ENCODE assay signal across 10 mouse cellular contexts in the genomic region with DNA sequence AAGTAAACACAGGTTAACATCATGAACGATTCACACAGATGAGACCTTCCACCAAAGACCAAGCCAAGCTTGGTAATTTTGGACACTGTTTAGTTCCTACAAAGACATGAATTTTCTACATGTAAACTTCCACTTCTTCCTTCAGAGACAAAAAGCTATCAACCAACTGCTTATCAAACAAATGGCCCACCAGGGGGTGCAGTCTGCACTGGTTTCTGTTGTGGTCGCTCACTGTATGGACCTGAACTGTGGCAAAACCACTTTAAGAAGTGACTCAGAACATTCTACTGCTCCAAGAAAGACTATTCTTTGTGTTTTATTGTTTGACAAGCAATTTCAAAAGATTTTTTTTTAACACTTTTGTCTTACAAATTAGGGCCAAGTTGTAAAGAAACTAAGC.
A peak's percentile ranks its signal among the peaks of the same experiment; 100 is the strongest.
DNase-seq lines count a peak whose midpoint lies in the region; ATAC-seq lines count a peak whose summit lies in the region.
"Had no signal": no experiment of that assay in that cellular context is flagged by ENCODE, and none has a peak within 500 bp of the region (broad histone marks: within the 10 kb centered on the region; RNA-seq: fewer than 3 reads in every experiment).

No protein-coding gene starts in this region.

- DNase-seq in kidney, adult 11 months = peak; percentile 8
- peak; percentile 59 for DNase-seq in ZHBTc4 (ENCODE audit: low read depth, low spot score)
- peak; percentile 90 for DNase-seq in embryo, embryonic 10.5 days (ENCODE audit: low spot score)
- DNase-seq in heart, postnatal 10 days = peak; percentile 82 to 86
- peak; percentile 67 to 73 for DNase-seq in left cerebral cortex, postnatal 10 days (ENCODE audit: extremely low spot score in 1 of 2, low spot score in 2 of 2)
- peak; percentile 16 to 57 for DNase-seq in natural killer cell, adult 2 months (ENCODE audit: low spot score in 2 of 2)
- DNase-seq in thymus, postnatal 4 days = peak; percentile 86

- ATAC-seq in kidney, embryonic 16.5 days (ENCODE audit: low FRiP score, low TSS enrichment) = no peak; the same call in 1 of the 2 replicates

- H3K4me1 ChIP-seq in kidney, embryonic 16.5 days (ENCODE audit: insufficient read depth, low read length) = peaks cover 23% of the 10 kb centered on the region; the same call in 1 of the 2 replicates

- no peak overlapping the region for H3K27ac ChIP-seq in kidney, embryonic 16.5 days (ENCODE audit: low read length)
- H3K27ac ChIP-seq: embryonic facial prominence, embryonic 13.5 days had no signal

- H3K4me3 ChIP-seq in kidney, embryonic 16.5 days (ENCODE audit: low read length) = no peak overlapping the region
- H3K4me3 ChIP-seq: embryonic facial prominence, embryonic 13.5 days; midbrain, embryonic 12.5 days had no signal

- 40% methylated on average over 2 of the region's 2 CpGs for WGBS in kidney, embryonic 16.5 days

- no peaks in the 10 kb centered on the region for H3K36me3 ChIP-seq in kidney, embryonic 16.5 days (ENCODE audit: insufficient read depth, low read length)
- H3K36me3 ChIP-seq: midbrain, embryonic 12.5 days had no signal

- H3K9ac ChIP-seq in kidney, embryonic 16.5 days (replicated peaks; ENCODE audit: low read length) = no peak overlapping the region
- H3K9ac ChIP-seq: embryonic facial prominence, embryonic 13.5 days; midbrain, embryonic 12.5 days had no signal

- no peak overlapping the region for H3K4me2 ChIP-seq in kidney, embryonic 16.5 days (replicated peaks; ENCODE audit: low read depth, low read length)
- H3K4me2 ChIP-seq: embryonic facial prominence, embryonic 13.5 days; midbrain, embryonic 12.5 days had no signal

- H3K27me3 ChIP-seq in kidney, embryonic 16.5 days (ENCODE audit: insufficient read depth, low read length) = no peaks in the 10 kb centered on the region
- H3K27me3 ChIP-seq: embryonic facial prominence, embryonic 13.5 days had no signal

- H3K9me3 ChIP-seq in kidney, embryonic 16.5 days (ENCODE audit: low read length) = no peaks in the 10 kb centered on the region
- H3K9me3 ChIP-seq: embryonic facial prominence, embryonic 13.5 days; midbrain, embryonic 12.5 days had no signal

- intact Hi-C loops in heart, postnatal 10 days (cut with DNase I) = loop anchor here (1.0 to 5.0 kb wide), 6 partner anchors 76 to 394 kb away; no protein-coding TSS in a partner anchor
- intact Hi-C loops in left cerebral cortex, postnatal 10 days (cut with DNase I) = loop anchor here (5.0 kb wide), 2 partner anchors 234 to 374 kb away; no protein-coding TSS in a partner anchor

Comparison
In these comparisons a context has a peak if more than half of its experiments do, and no peak if none do; other contexts are left out.
1. DNase-seq: peak in every context shown above with its lines; median percentile 90 in embryo, embryonic 10.5 days; 86 in thymus, postnatal 4 days; 84 in heart, postnatal 10 days; 70 in left cerebral cortex, postnatal 10 days; 59 in ZHBTc4; 36 in natural killer cell, adult 2 months; 8 in kidney, adult 11 months.